Mouse (Mus musculus) thymus, adult 2 months (tissue): ENCODE measurements around the gene Wipf3. TPM values are rescaled to one million over a fixed set of nuclear protein-coding genes. Genes with fewer than 3 reads are reported as not detected.

Experiments used
- DNase-seq: peaks from one replicate; pipeline ENCODE4 v3.0.0; 2021
- H3K27ac ChIP-seq: fragments of 200-500 bp; 2 replicates; pipeline ENCODE4 v1.5.1; 2012; ENCODE audit warnings: low read length, control low read depth; ENCODE audit not compliant: control insufficient read depth, insufficient read depth
- H3K27me3 ChIP-seq: fragments of 200-500 bp; 2 replicates; pipeline ENCODE4 v1.6.1; 2012; ENCODE audit warnings: mild to moderate bottlenecking, low read length, moderate library complexity, mixed read lengths; ENCODE audit not compliant: control insufficient read depth, insufficient read depth
- H3K36me3 ChIP-seq: fragments of 200-500 bp; 2 replicates; pipeline ENCODE4 v1.6.1; 2012; ENCODE audit warnings: mild to moderate bottlenecking, low read length, moderate library complexity; ENCODE audit not compliant: control insufficient read depth, insufficient read depth
- H3K4me1 ChIP-seq: fragments of 200-500 bp; replicated peaks from 2 replicates; pipeline ENCODE4 v1.6.1; 2012; ENCODE audit warnings: low read length; ENCODE audit not compliant: control insufficient read depth, insufficient read depth
- H3K4me3 ChIP-seq: fragments of 200-500 bp; 2 replicates; pipeline ENCODE4 v1.5.1; 2012; ENCODE audit warnings: mild to moderate bottlenecking, low read length, control low read depth, moderate library complexity; ENCODE audit not compliant: control insufficient read depth, insufficient read depth
- CTCF ChIP-seq: fragments of 200-500 bp; IDR thresholded peaks from 2 replicates; pipeline ENCODE4 v1.5.1; 2012; ENCODE audit warnings: mild to moderate bottlenecking, control low read depth, low read length, moderate library complexity, borderline replicate concordance; ENCODE audit not compliant: control insufficient read depth, poor library complexity, insufficient read depth; ENCODE audit errors: extremely low read depth
- POLR2A ChIP-seq: fragments of 200-500 bp; IDR thresholded peaks from 2 replicates; pipeline ENCODE4 v1.6.1; 2012; ENCODE audit warnings: mild to moderate bottlenecking, low read length, control low read depth, moderate library complexity; ENCODE audit not compliant: control insufficient read depth, poor library complexity, insufficient read depth; ENCODE audit errors: extremely low read depth
- WGBS: fragments of 180-500 bp; shearing (Covaris S2); methylation state at CpG from one replicate; pipeline ENCODE4 v1.1.7; 2018; 5-methylcytosine and 5-hydroxymethylcytosine counted together
- polyA plus RNA-seq: library from polyadenylated mRNA; depleted of rRNA; stranded (reverse); fragments of >200 nt; gene quantifications from 2 replicates; pipeline ENCODE4 v1.2.3, GENCODE M21; 2012; rRNA removed

The Wipf3 gene
- 1.1 and 1.6 TPM in 2 replicates for polyA plus RNA-seq

DNA sequence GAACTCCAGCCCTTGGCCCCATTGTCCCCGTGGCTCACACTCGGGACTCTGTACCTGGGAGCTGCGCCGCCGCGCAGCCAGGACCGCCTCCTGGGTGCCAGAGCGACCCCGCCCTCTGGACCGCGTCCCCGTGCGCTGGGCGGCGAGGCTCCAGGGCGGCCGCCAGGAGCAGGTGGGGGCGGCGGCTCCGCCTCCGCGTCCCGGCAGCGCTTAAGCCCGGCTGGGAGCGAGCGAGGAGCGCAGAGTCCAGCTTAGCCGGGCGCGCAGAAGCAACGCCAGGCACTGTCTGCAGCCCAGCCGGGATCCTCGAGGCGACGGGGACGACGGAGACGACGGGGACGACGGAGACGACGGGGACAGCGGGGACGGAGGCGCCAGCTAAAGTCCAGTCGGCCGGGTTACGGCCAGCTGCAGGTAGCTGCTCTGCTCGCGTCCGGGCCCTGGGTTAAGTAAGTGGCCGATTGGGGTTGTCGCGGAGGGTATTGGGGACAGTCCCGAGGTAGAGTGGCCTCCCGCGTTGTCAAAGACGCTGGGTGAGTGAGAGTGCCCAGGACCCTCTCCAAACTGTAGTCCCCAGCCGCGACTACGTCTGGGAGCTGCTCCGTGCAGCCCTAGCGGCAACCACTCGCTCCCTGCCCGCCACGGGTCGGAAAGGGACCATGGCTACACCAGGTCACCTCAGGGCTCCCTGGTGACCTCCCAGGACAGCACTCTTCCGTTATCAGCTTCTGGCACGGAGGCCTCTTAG, at the start of gene Wipf3:
TSS of gene Wipf3 (plus strand) at position 157 of the 748 bp plus-strand sequence.
- Histone ChIP-seq H3K27me3 (no peaks in the 10 kb centered on the region), H3K4me1 (no peaks in the 10 kb centered on the region), H3K4me3 (no peak within 1 kb of the TSS), H3K27ac (no peak within 1 kb of the TSS), H3K36me3 (no peaks in the 10 kb centered on the region)
- 2% methylated on average over 71 of the region's 71 CpGs for WGBS
- DNase-seq: peak; percentile 23
- TF ChIP-seq POLR2A: no peak
- no peak for TF ChIP-seq CTCF

DNA sequence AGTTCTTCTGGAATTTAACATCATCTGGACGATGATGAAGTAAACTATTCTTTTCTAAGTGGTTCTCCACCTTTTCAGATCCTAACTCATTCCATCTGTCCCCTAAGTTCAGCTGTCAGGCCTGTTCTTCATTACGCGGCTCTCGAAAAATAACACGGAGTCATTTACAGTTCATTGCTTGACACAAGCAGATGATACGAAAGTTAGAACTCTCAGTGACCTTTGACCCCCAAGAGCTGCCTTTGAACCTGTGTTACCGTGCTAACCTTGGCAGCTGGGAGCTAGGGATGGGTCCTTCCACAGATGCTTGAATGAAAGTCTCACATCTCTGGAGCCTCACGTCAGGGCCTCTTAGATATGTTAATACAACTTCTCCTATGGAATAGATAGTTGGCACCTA, 46.8 kb upstream of the Wipf3 start:
- no peak for TF ChIP-seq CTCF
- no peak for TF ChIP-seq POLR2A
- DNase-seq: no peak
- no peaks in the 10 kb centered on the region for H3K4me1 ChIP-seq
- H3K36me3 ChIP-seq: no peaks in the 10 kb centered on the region
- no peak overlapping the region for H3K27ac ChIP-seq
- WGBS: 91% methylated on average over 8 of the region's 8 CpGs
- H3K4me3 ChIP-seq: no peak overlapping the region
- H3K27me3 ChIP-seq: no peaks in the 10 kb centered on the region

- TF ChIP-seq CTCF (no peak), POLR2A (no peak)
- 91% methylated on average over 12 of the region's 12 CpGs for WGBS
- no peak for DNase-seq
- H3K27ac ChIP-seq: no peak overlapping the region
- no peak overlapping the region for H3K4me3 ChIP-seq
- H3K27me3 ChIP-seq: no peaks in the 10 kb centered on the region
- no peaks in the 10 kb centered on the region for H3K36me3 ChIP-seq
- no peaks in the 10 kb centered on the region for H3K4me1 ChIP-seq
Observed at GRCm38 (mm10) chr6:54383893-54384524, 45.4 kb upstream of the Wipf3 start.

DNA sequence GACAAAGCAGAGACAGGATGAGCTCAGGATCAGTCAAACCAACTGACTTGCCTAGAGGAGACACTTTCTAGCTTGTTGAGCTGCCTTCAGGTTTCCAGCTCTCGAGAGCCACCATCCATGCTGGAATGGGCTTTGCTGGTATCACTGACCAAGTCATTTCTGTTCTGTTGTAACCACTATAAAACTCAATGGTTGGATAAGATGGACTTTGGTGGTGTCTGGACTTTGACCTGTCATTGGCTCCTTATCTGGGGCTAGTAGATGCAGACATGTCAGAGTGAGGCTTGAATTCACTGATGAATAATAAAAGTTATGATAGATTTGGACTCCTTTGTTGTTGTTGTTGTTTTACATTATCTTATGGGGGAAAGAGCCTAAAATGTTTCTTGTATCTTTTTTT, 44.6 kb upstream of the Wipf3 start:
- no peak overlapping the region for H3K4me3 ChIP-seq

DNA sequence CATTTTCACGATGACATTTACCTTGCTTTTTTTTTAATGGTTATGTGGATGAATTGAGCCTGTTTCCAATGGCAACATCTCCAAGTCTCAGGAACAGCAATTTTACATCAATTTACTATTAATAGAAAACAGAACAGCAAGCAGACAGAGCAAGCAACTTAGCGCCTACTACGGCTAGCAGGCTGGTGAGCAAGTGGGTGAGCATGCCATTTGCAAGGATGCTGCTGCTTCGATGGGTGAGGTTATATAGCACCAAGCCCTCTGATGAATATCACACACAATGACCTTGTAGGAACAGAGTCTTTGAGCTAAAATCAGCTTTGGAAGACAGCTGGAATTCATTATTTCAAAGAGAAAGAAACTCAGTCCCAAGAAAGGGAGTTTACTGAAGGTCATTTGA, 43.0 kb upstream of the Wipf3 start:
- H3K36me3 ChIP-seq: no peaks in the 10 kb centered on the region
- no peak overlapping the region for H3K27ac ChIP-seq
- no peaks in the 10 kb centered on the region for H3K4me1 ChIP-seq
- no peak overlapping the region for H3K4me3 ChIP-seq
- no peaks in the 10 kb centered on the region for H3K27me3 ChIP-seq
- no peak for TF ChIP-seq CTCF
- TF ChIP-seq POLR2A: no peak
- DNase-seq: no peak
- WGBS: 92% methylated on average over 4 of the region's 4 CpGs

More for the DNA sequence above, 44.6 kb upstream of the Wipf3 start:
- H3K27me3 ChIP-seq: no peaks in the 10 kb centered on the region
- no peak for TF ChIP-seq POLR2A
- H3K36me3 ChIP-seq: no peaks in the 10 kb centered on the region
- H3K4me1 ChIP-seq: no peaks in the 10 kb centered on the region
- DNase-seq: no peak
- 100% methylated on average over 1 of the region's 1 CpGs for WGBS
- no peak overlapping the region for H3K27ac ChIP-seq

GRCm38 (mm10) chr6:54387044-54387443, 42.4 kb upstream of the Wipf3 start:
- 74% methylated on average over 3 of the region's 3 CpGs for WGBS
- H3K4me1 ChIP-seq: no peaks in the 10 kb centered on the region
- no peaks in the 10 kb centered on the region for H3K27me3 ChIP-seq
- DNase-seq: no peak
- H3K4me3 ChIP-seq: no peak overlapping the region
- TF ChIP-seq POLR2A: no peak
- no peak for TF ChIP-seq CTCF
- no peak overlapping the region for H3K27ac ChIP-seq
- no peaks in the 10 kb centered on the region for H3K36me3 ChIP-seq

- DNase-seq: no peak
- no peaks in the 10 kb centered on the region for H3K4me1 ChIP-seq
- H3K36me3 ChIP-seq: no peaks in the 10 kb centered on the region
- H3K27me3 ChIP-seq: no peaks in the 10 kb centered on the region
- TF ChIP-seq CTCF (no peak), POLR2A (no peak)
- WGBS: 78% methylated on average over 5 of the region's 5 CpGs
- H3K27ac ChIP-seq: no peak overlapping the region
- H3K4me3 ChIP-seq: no peak overlapping the region
Observed at GRCm38 (mm10) chr6:54387751-54388150, 41.7 kb upstream of the Wipf3 start.
